Mouse (Mus musculus): ENCODE results near the gene Prkar1b. TPM values are rescaled to one million over a fixed set of nuclear protein-coding genes. Genes with fewer than 3 reads are reported as not detected.

The Prkar1b gene
- polyA plus RNA-seq, 1 experiment from 2014 or later, result 179 TPM

Other genes with a start within 250 kb of the Prkar1b start
- 13.7 and 14.5 TPM in 2 replicates for gene Pdgfa, start 152.6 kb downstream of the Prkar1b start, polyA plus RNA-seq (2015; fragmentation: Nextera tagmentation; extraction: Ambion mirVana)
- gene Dnaaf5, start 222 bp upstream of the Prkar1b start, polyA plus RNA-seq (2015; fragmentation: Nextera tagmentation; extraction: Ambion mirVana), result 3.1 and 3.7 TPM in 2 replicates
- gene Sun1, start 50.6 kb upstream of the Prkar1b start, polyA plus RNA-seq (2015; fragmentation: Nextera tagmentation; extraction: Ambion mirVana), result 43.6 and 44.7 TPM in 2 replicates
- gene Get4, start 102.3 kb upstream of the Prkar1b start, polyA plus RNA-seq (2015; fragmentation: Nextera tagmentation; extraction: Ambion mirVana), result 113 TPM in 2 replicates
- 24.9 and 26.5 TPM in 2 replicates for gene Adap1, start 175.6 kb upstream of the Prkar1b start, polyA plus RNA-seq (2015; fragmentation: Nextera tagmentation; extraction: Ambion mirVana)
- 116 and 124 TPM in 2 replicates for gene Cox19, start 201.4 kb upstream of the Prkar1b start, polyA plus RNA-seq (2015; fragmentation: Nextera tagmentation; extraction: Ambion mirVana)
- gene Cyp2w1, start 202.6 kb upstream of the Prkar1b start, polyA plus RNA-seq (2015; fragmentation: Nextera tagmentation; extraction: Ambion mirVana), result not detected in 2 replicates
- gene Gpr146, start 227.7 kb upstream of the Prkar1b start, polyA plus RNA-seq (2015; fragmentation: Nextera tagmentation; extraction: Ambion mirVana), result 1.6 and 2.4 TPM in 2 replicates

All from hindbrain, embryonic 13.5 days (tissue).